ENCODE assay signal across 9 mouse cellular contexts in genomic region chr9:106337620-106338019, GRCm38 (mm10). TPM values are rescaled to one million over a fixed set of nuclear protein-coding genes. Genes with fewer than 3 reads are reported as not detected.
DNase-seq lines count a peak whose midpoint lies in the region; ATAC-seq and TF ChIP-seq lines count a peak whose summit lies in the region.
"Had no signal": no experiment of that assay in that cellular context is flagged by ENCODE, and none has a peak within 500 bp of the region (broad histone marks: within the 10 kb centered on the region; RNA-seq: fewer than 3 reads in every experiment).

No protein-coding gene starts in this region.

- H3K4me2 ChIP-seq in lung, postnatal 0 days (replicated peaks; ENCODE audit: low read depth, low read length), result no peak overlapping the region

- H3K27ac ChIP-seq in gastrocnemius, adult 2 months, result peak overlapping the region; percentile 73
- peak overlapping the region; percentile 2; the same call in 1 of the 2 replicates for H3K27ac ChIP-seq in lung, postnatal 0 days (ENCODE audit: low read length)

- no peak overlapping the region for H3K4me3 ChIP-seq in gastrocnemius, adult 2 months
- no peak overlapping the region for H3K4me3 ChIP-seq in lung, postnatal 0 days (ENCODE audit: low read depth, low read length)

- no peaks in the 10 kb centered on the region for H3K27me3 ChIP-seq in lung, postnatal 0 days (replicated peaks; ENCODE audit: insufficient read depth, low read length)

- no peak overlapping the region for H3K9ac ChIP-seq in lung, postnatal 0 days (replicated peaks; ENCODE audit: low read depth)

- peaks cover 4% of the 10 kb centered on the region; the same call in 1 of the 2 replicates for H3K4me1 ChIP-seq in lung, postnatal 0 days (ENCODE audit: insufficient read depth, low read depth, low read length)

- 75% methylated on average over 9 of the region's 9 CpGs for WGBS in lung, postnatal 0 days

- intact Hi-C loops in gastrocnemius, adult 2 months (cut with DNase I), result no loop called here
- intact Hi-C loops in left cerebral cortex, postnatal 10 days (cut with DNase I), result no loop called here

- DNase-seq in gastrocnemius, adult 2 months, result no peak
- DNase-seq in gastrocnemius, postnatal 4 days (ENCODE audit: low spot score in 2 of 2), result no peak
- no peak for DNase-seq in lung, postnatal 0 days (ENCODE audit: low spot score)
- no peak for DNase-seq in lung, postnatal 4 days
- peak; percentile 39 to 60 for DNase-seq in left cerebral cortex, postnatal 10 days (ENCODE audit: extremely low spot score in 1 of 2, low spot score in 2 of 2)
- DNase-seq in right cerebral cortex, postnatal 25 days, result peak; percentile 65
- no peak for DNase-seq in embryo, embryonic 9.5 days (ENCODE audit: extremely low spot score)
- DNase-seq in c-Kit-positive CD71-positive TER-119-positive erythroid progenitor cells, embryonic 14.5 days (ENCODE audit: low spot score), result no peak
- DNase-seq: layer of hippocampus, adult 9-11 months had no signal

- H3K9me3 ChIP-seq in lung, postnatal 0 days (ENCODE audit: low read length), result no peaks in the 10 kb centered on the region

- H3K36me3 ChIP-seq in lung, postnatal 0 days (ENCODE audit: insufficient read depth, low read length), result no peaks in the 10 kb centered on the region

- TF ChIP-seq EP300 in lung, postnatal 0 days (IDR thresholded peaks at IDR 0.05), result no peak

- no peak for TF ChIP-seq CTCF in gastrocnemius, adult 2 months (IDR thresholded peaks at IDR 0.05)
- TF ChIP-seq CTCF in lung, postnatal 0 days (IDR thresholded peaks at IDR 0.05), result no peak

- no peak for ATAC-seq in lung, postnatal 0 days

RNA-seq across cellular contexts. Expression of gene Dusp7, which starts 30.8 kb away (rescaled TPM):
- 10 to 100 TPM; 26.6 to 34.6 TPM for total RNA-seq in gastrocnemius, adult 2 months (2021)
- total RNA-seq in gastrocnemius, postnatal 4 days (2021), result 10 to 100 TPM; 23.9 to 25.5 TPM
- 25.7 and 27.8 TPM in 2 replicates for polyA plus RNA-seq in lung, postnatal 0 days (2015; fragmentation: Nextera tagmentation; extraction: Ambion mirVana)
- 10 to 100 TPM; 80.7 to 82.0 TPM for total RNA-seq in left cerebral cortex, postnatal 10 days (2021)

RNA-seq across cellular contexts. Expression of gene Poc1a, which starts 56.8 kb away (rescaled TPM):
- total RNA-seq in gastrocnemius, adult 2 months (2021), result 1 to 10 TPM; 1.4 to 2.1 TPM
- 1 to 10 TPM; 5.4 to 5.8 TPM for total RNA-seq in gastrocnemius, postnatal 4 days (2021)
- 9.7 and 9.9 TPM in 2 replicates for polyA plus RNA-seq in lung, postnatal 0 days (2015; fragmentation: Nextera tagmentation; extraction: Ambion mirVana)
- total RNA-seq in left cerebral cortex, postnatal 10 days (2021), result 10 to 100 TPM; 15.6 to 17.8 TPM

Comparison
In these comparisons a context has a peak if more than half of its experiments do, and no peak if none do; other contexts are left out.
1. DNase-seq: peak in left cerebral cortex, postnatal 10 days (2 of 2) and right cerebral cortex, postnatal 25 days (single experiment); none in gastrocnemius, adult 2 months (single experiment), gastrocnemius, postnatal 4 days (0 of 2), lung, postnatal 0 days (single experiment), lung, postnatal 4 days (0 of 2), embryo, embryonic 9.5 days (single experiment) and c-Kit-positive CD71-positive TER-119-positive erythroid progenitor cells, embryonic 14.5 days (single experiment).